Mouse (Mus musculus) heart, embryonic 11.5 days (tissue): ENCODE results near the gene Socs7. TPM values are rescaled to one million over a fixed set of nuclear protein-coding genes. Genes with fewer than 3 reads are reported as not detected.
A peak's percentile ranks its signal among the peaks of the same experiment; 100 is the strongest.

Source experiments
- ATAC-seq: fragments of 200-750 bp; cut with Nextera tagmentation; replicated peaks from 2 replicates; pipeline ENCODE4 v1.8.0; 2017; ENCODE audit warnings: moderate library complexity; ENCODE audit not compliant: insufficient number of reproducible peaks, low FRiP score, low TSS enrichment
- H3K27ac ChIP-seq: fragments of 300-500 bp; sonication (generic); 2 replicates; pipeline ENCODE4 v1.5.1; 2014; ENCODE audit warnings: mild to moderate bottlenecking, low read depth, low read length
- H3K27me3 ChIP-seq: fragments of 300-500 bp; sonication (generic); 2 replicates; pipeline ENCODE4 v1.6.1; 2014; ENCODE audit warnings: mild to moderate bottlenecking, low read length, mixed read lengths; ENCODE audit not compliant: control insufficient read depth, insufficient read depth
- H3K36me3 ChIP-seq: fragments of 300-500 bp; sonication (generic); 2 replicates; pipeline ENCODE4 v1.6.1; 2014; ENCODE audit warnings: mild to moderate bottlenecking, low read length, moderate library complexity, mixed read lengths; ENCODE audit not compliant: control insufficient read depth, insufficient read depth
- H3K4me1 ChIP-seq: fragments of 300-500 bp; sonication (generic); 2 replicates; pipeline ENCODE4 v1.6.1; 2014; ENCODE audit warnings: low read length; ENCODE audit not compliant: control insufficient read depth, insufficient read depth
- H3K4me2 ChIP-seq: fragments of 300-500 bp; sonication (generic); 2 replicates; pipeline ENCODE4 v1.6.1; 2014; ENCODE audit warnings: mild to moderate bottlenecking, moderate library complexity
- H3K4me3 ChIP-seq: fragments of 300-500 bp; sonication (generic); 2 replicates; pipeline ENCODE4 v1.5.1; 2014; ENCODE audit warnings: low read depth, low read length
- H3K9ac ChIP-seq: fragments of 300-500 bp; sonication (generic); 2 replicates; pipeline ENCODE4 v1.6.1; 2014; ENCODE audit warnings: mild to moderate bottlenecking, low read depth, low read length, moderate library complexity
- H3K9me3 ChIP-seq: fragments of 300-500 bp; sonication (generic); replicated peaks from 2 replicates; pipeline ENCODE4 v1.6.1; 2016; ENCODE audit warnings: low read length; ENCODE audit not compliant: control insufficient read depth
- WGBS: fragments of 180-500 bp; shearing (Covaris S2); extraction: QIAGEN DNeasy Blood & Tissue Kit; methylation state at CpG from one replicate; pipeline ENCODE4 v1.1.7; 2014; ENCODE audit not compliant: insufficient replicate concordance; 5-methylcytosine and 5-hydroxymethylcytosine counted together
- polyA plus RNA-seq: library from polyadenylated mRNA; unstranded; fragments of >200 nt; fragmentation: Nextera tagmentation; extraction: Ambion mirVana; gene quantifications from 2 replicates; pipeline ENCODE4 v1.2.1, GENCODE M21; 2014

Gene Socs7
- polyA plus RNA-seq, 1 experiment from 2014 or later = 2.9 TPM

GRCm38 (mm10) chr11:97362943-97363643 is 742 bp downstream of the Socs7 start:
- H3K9me3 ChIP-seq = no peaks in the 10 kb centered on the region
- H3K4me2 ChIP-seq = peak overlapping the region; percentile 91
- H3K4me3 ChIP-seq = peak overlapping the region; percentile 94
- peaks cover 23% of the 10 kb centered on the region for H3K4me1 ChIP-seq
- under 1% methylated on average over 43 of the region's 49 CpGs for WGBS
- H3K27ac ChIP-seq = peak overlapping the region; percentile 98
- H3K27me3 ChIP-seq = no peaks in the 10 kb centered on the region
- no peak for ATAC-seq
- no peaks in the 10 kb centered on the region for H3K36me3 ChIP-seq
- H3K9ac ChIP-seq = peak overlapping the region; percentile 98

GRCm38 (mm10) chr11:97363644-97363995 is 1.3 kb downstream of the Socs7 start:
- H3K4me2 ChIP-seq = peak overlapping the region; percentile 91
- peak overlapping the region; percentile 98 for H3K9ac ChIP-seq
- H3K4me1 ChIP-seq = peaks cover 24% of the 10 kb centered on the region
- peak overlapping the region; percentile 94 for H3K4me3 ChIP-seq
- H3K27me3 ChIP-seq = no peaks in the 10 kb centered on the region
- 2% methylated on average over 7 of the region's 7 CpGs for WGBS
- no peaks in the 10 kb centered on the region for H3K36me3 ChIP-seq
- H3K9me3 ChIP-seq = no peaks in the 10 kb centered on the region
- ATAC-seq = no peak
- peak overlapping the region; percentile 98 for H3K27ac ChIP-seq

- Histone ChIP-seq H3K9ac (peak overlapping the region; percentile 2; the same call in 1 of the 2 replicates), H3K27me3 (no peaks in the 10 kb centered on the region), H3K4me3 (no peak overlapping the region), H3K27ac (no peak overlapping the region), H3K36me3 (no peaks in the 10 kb centered on the region), H3K9me3 (no peaks in the 10 kb centered on the region), H3K4me1 (peaks cover 24% of the 10 kb centered on the region), H3K4me2 (peak overlapping the region; percentile 91)
- 59% methylated on average over 1 of the region's 1 CpGs for WGBS
- ATAC-seq = no peak
Measured at GRCm38 (mm10) chr11:97365556-97365955, 3.2 kb downstream of the Socs7 start.

- Histone ChIP-seq H3K36me3 (no peaks in the 10 kb centered on the region), H3K27me3 (no peaks in the 10 kb centered on the region), H3K9me3 (no peaks in the 10 kb centered on the region), H3K27ac (no peak overlapping the region), H3K4me2 (no peak overlapping the region; the same call in 1 of the 2 replicates), H3K9ac (no peak overlapping the region), H3K4me1 (peaks cover 32% of the 10 kb centered on the region), H3K4me3 (no peak overlapping the region)
- WGBS = 90% methylated on average over 5 of the region's 5 CpGs
- ATAC-seq = no peak
Measured at GRCm38 (mm10) chr11:97368501-97368900, 6.2 kb downstream of the Socs7 start.

- WGBS = 69% methylated on average over 7 of the region's 7 CpGs
Measured at GRCm38 (mm10) chr11:97370329-97371091, 8.2 kb downstream of the Socs7 start.

GRCm38 (mm10) chr11:97372159-97372864 is 10.0 kb downstream of the Socs7 start:
- Histone ChIP-seq H3K27ac (no peak overlapping the region), H3K9ac (no peak overlapping the region), H3K4me3 (no peak overlapping the region), H3K4me2 (no peak overlapping the region), H3K9me3 (no peaks in the 10 kb centered on the region), H3K36me3 (peaks cover 9% of the 10 kb centered on the region; the same call in 1 of the 2 replicates), H3K4me1 (peaks cover 13% of the 10 kb centered on the region), H3K27me3 (no peaks in the 10 kb centered on the region)
- 78% methylated on average over 6 of the region's 6 CpGs for WGBS
- no peak for ATAC-seq

More at GRCm38 (mm10) chr11:97370329-97371091, 8.2 kb downstream of the Socs7 start:
- H3K36me3 ChIP-seq = peaks cover 5% of the 10 kb centered on the region; the same call in 1 of the 2 replicates
- no peak overlapping the region for H3K27ac ChIP-seq
- H3K4me3 ChIP-seq = no peak overlapping the region
- H3K9me3 ChIP-seq = no peaks in the 10 kb centered on the region
- no peak for ATAC-seq
- H3K27me3 ChIP-seq = no peaks in the 10 kb centered on the region
- H3K9ac ChIP-seq = no peak overlapping the region
- no peak overlapping the region for H3K4me2 ChIP-seq
- H3K4me1 ChIP-seq = peaks cover 15% of the 10 kb centered on the region

GRCm38 (mm10) chr11:97373402-97373801 is 11.1 kb downstream of the Socs7 start:
- Histone ChIP-seq H3K27me3 (no peaks in the 10 kb centered on the region), H3K9ac (no peak overlapping the region), H3K9me3 (no peaks in the 10 kb centered on the region), H3K36me3 (peaks cover 14% of the 10 kb centered on the region), H3K27ac (no peak overlapping the region), H3K4me2 (no peak overlapping the region), H3K4me3 (no peak overlapping the region), H3K4me1 (peaks cover 9% of the 10 kb centered on the region)
- no peak for ATAC-seq
- 55% methylated on average over 2 of the region's 2 CpGs for WGBS

GRCm38 (mm10) chr11:97380036-97380435 is 17.7 kb downstream of the Socs7 start:
- H3K27ac ChIP-seq = no peak overlapping the region
- peaks cover 19% of the 10 kb centered on the region for H3K36me3 ChIP-seq
- H3K4me2 ChIP-seq = no peak overlapping the region
- H3K9me3 ChIP-seq = no peaks in the 10 kb centered on the region
- no peaks in the 10 kb centered on the region for H3K4me1 ChIP-seq
- H3K4me3 ChIP-seq = no peak overlapping the region
- H3K27me3 ChIP-seq = no peaks in the 10 kb centered on the region
- no peak for ATAC-seq
- no peak overlapping the region for H3K9ac ChIP-seq
- WGBS = 83% methylated on average over 3 of the region's 3 CpGs
